Mouse (Mus musculus) embryonic facial prominence, embryonic 15.5 days (tissue): ENCODE results near the gene Smok3c. TPM values are rescaled to one million over a fixed set of nuclear protein-coding genes. Genes with fewer than 3 reads are reported as not detected.
"Not testable (repeated sequence)": the region's sequence is repeated elsewhere in the genome, so short reads cannot be mapped to it uniquely, and the experiment has no call there.

ENCODE experiments used
- ATAC-seq: fragments of 200-750 bp; cut with Nextera tagmentation; 2 replicates; pipeline ENCODE4 v1.8.0; 2017; ENCODE audit warnings: low read depth, moderate TSS enrichment; ENCODE audit not compliant: insufficient number of reproducible peaks, low FRiP score, low TSS enrichment
- H3K27ac ChIP-seq: fragments of 300-500 bp; sonication (generic); replicated peaks from 2 replicates; pipeline ENCODE4 v1.5.1; 2015; ENCODE audit warnings: mild to moderate bottlenecking, inconsistent platforms
- H3K27me3 ChIP-seq: fragments of 300-500 bp; sonication (generic); 2 replicates; pipeline ENCODE4 v1.6.1; 2015; ENCODE audit warnings: inconsistent platforms
- H3K36me3 ChIP-seq: fragments of 300-500 bp; sonication (generic); 2 replicates; pipeline ENCODE4 v1.6.1; 2015; ENCODE audit warnings: mild to moderate bottlenecking, inconsistent platforms
- H3K4me1 ChIP-seq: fragments of 300-500 bp; sonication (generic); 2 replicates; pipeline ENCODE4 v1.6.1; 2015; ENCODE audit warnings: inconsistent platforms
- H3K4me2 ChIP-seq: fragments of 300-500 bp; sonication (generic); replicated peaks from 2 replicates; pipeline ENCODE4 v1.6.1; 2015; ENCODE audit warnings: mild to moderate bottlenecking, inconsistent platforms
- H3K4me3 ChIP-seq: fragments of 300-500 bp; sonication (generic); replicated peaks from 2 replicates; pipeline ENCODE4 v1.5.1; 2015; ENCODE audit warnings: mild to moderate bottlenecking, inconsistent platforms
- H3K9ac ChIP-seq: fragments of 300-500 bp; sonication (generic); 2 replicates; pipeline ENCODE4 v1.6.1; 2015; ENCODE audit warnings: inconsistent platforms
- H3K9me3 ChIP-seq: fragments of 300-500 bp; sonication (generic); replicated peaks from 2 replicates; pipeline ENCODE4 v1.6.1; 2016; ENCODE audit warnings: inconsistent platforms
- WGBS: fragments of 180-500 bp; shearing (Covaris S2); methylation state at CpG from one replicate; pipeline ENCODE4 v1.1.7; 2015; 5-methylcytosine and 5-hydroxymethylcytosine counted together
- polyA plus RNA-seq: library from polyadenylated mRNA; unstranded; fragments of >200 nt; fragmentation: Nextera tagmentation; extraction: Ambion mirVana; gene quantifications from 2 replicates; pipeline ENCODE4 v1.2.1, GENCODE M21; 2015

Gene Smok3c
- polyA plus RNA-seq, 1 experiment from 2014 or later, result not detected

GRCm38 (mm10) chr5:138094474-138094873 is 41.5 kb downstream of the Smok3c start:
- Histone ChIP-seq H3K27ac (no peak overlapping the region), H3K9me3 (no peaks in the 10 kb centered on the region), H3K4me1 (no peaks in the 10 kb centered on the region), H3K27me3 (no peaks in the 10 kb centered on the region), H3K4me2 (no peak overlapping the region), H3K4me3 (no peak overlapping the region), H3K36me3 (peaks cover 62% of the 10 kb centered on the region), H3K9ac (no peak overlapping the region)
- WGBS, result 94% methylated on average over 6 of the region's 6 CpGs
- no peak for ATAC-seq

GRCm38 (mm10) chr5:138104976-138105375 is 52.0 kb downstream of the Smok3c start:
- Histone ChIP-seq H3K9me3 (no peaks in the 10 kb centered on the region), H3K27me3 (no peaks in the 10 kb centered on the region), H3K27ac (no peak overlapping the region), H3K9ac (no peak overlapping the region), H3K36me3 (peaks cover 55% of the 10 kb centered on the region), H3K4me2 (no peak overlapping the region), H3K4me1 (no peaks in the 10 kb centered on the region), H3K4me3 (no peak overlapping the region)
- WGBS, result 88% methylated on average over 2 of the region's 2 CpGs
- ATAC-seq, result no peak

- 58% methylated on average over 3 of the region's 3 CpGs for WGBS
- H3K9ac ChIP-seq, result no peak overlapping the region
- no peaks in the 10 kb centered on the region for H3K4me1 ChIP-seq
- H3K27ac ChIP-seq, result no peak overlapping the region
- H3K4me3 ChIP-seq, result no peak overlapping the region
- no peak for ATAC-seq
- H3K36me3 ChIP-seq, result peaks cover 34% of the 10 kb centered on the region
- H3K9me3 ChIP-seq, result no peaks in the 10 kb centered on the region
- no peak overlapping the region for H3K4me2 ChIP-seq
- no peaks in the 10 kb centered on the region for H3K27me3 ChIP-seq
Observed at GRCm38 (mm10) chr5:138107130-138107529, 54.1 kb downstream of the Smok3c start.

GRCm38 (mm10) chr5:138109847-138110396 is 56.9 kb downstream of the Smok3c start:
- 50% methylated on average over 4 of the region's 4 CpGs for WGBS
- H3K4me3 ChIP-seq, H3K4me1 ChIP-seq, H3K27me3 ChIP-seq, H3K9ac ChIP-seq, H3K36me3 ChIP-seq, H3K9me3 ChIP-seq, ATAC-seq, H3K27ac ChIP-seq, H3K4me2 ChIP-seq: not testable (repeated sequence)

Other genes starting within 250 kb of the Smok3c start
- 0.68 and 1.5 TPM in 2 replicates for gene Pilra, start 216.9 kb upstream of the Smok3c start, polyA plus RNA-seq
- 0.19 TPM in 1 of 2 replicates, not detected in the other for gene Pilrb1, start 195.1 kb upstream of the Smok3c start, polyA plus RNA-seq
- 0.39 and 1.2 TPM in 2 replicates for gene Pilrb2, start 181.4 kb upstream of the Smok3c start, polyA plus RNA-seq
- 0.17 and 0.33 TPM in 2 replicates for gene Cyp3a13, start 131.6 kb upstream of the Smok3c start, polyA plus RNA-seq
- gene Gjc3, start 90.1 kb upstream of the Smok3c start, polyA plus RNA-seq, result 0.92 and 1.2 TPM in 2 replicates
- gene Azgp1, start 71.7 kb upstream of the Smok3c start, polyA plus RNA-seq, result 0.17 TPM in 1 of 2 replicates, not detected in the other
- not detected in 2 replicates for gene Smok3a, start 31.9 kb upstream of the Smok3c start, polyA plus RNA-seq
- gene Smok3b, start 31.8 kb upstream of the Smok3c start, polyA plus RNA-seq, result not detected in 2 replicates
- gene Zkscan1, start 31.9 kb downstream of the Smok3c start, polyA plus RNA-seq, result 16.5 and 17.8 TPM in 2 replicates
- 54.0 and 58.1 TPM in 2 replicates for gene Zscan21, start 63.7 kb downstream of the Smok3c start, polyA plus RNA-seq
- gene Zfp113, start 102.5 kb downstream of the Smok3c start, polyA plus RNA-seq, result 17.4 and 19.9 TPM in 2 replicates
- gene Cops6, start 107.9 kb downstream of the Smok3c start, polyA plus RNA-seq, result 303 and 321 TPM in 2 replicates
- 26.9 and 27.4 TPM in 2 replicates for gene Ap4m1, start 118.8 kb downstream of the Smok3c start, polyA plus RNA-seq
- 141 and 142 TPM in 2 replicates for gene Mcm7, start 119.2 kb downstream of the Smok3c start, polyA plus RNA-seq
- 77.2 and 87.7 TPM in 2 replicates for gene Taf6, start 134.3 kb downstream of the Smok3c start, polyA plus RNA-seq
- 61.1 and 65.6 TPM in 2 replicates for gene Cnpy4, start 134.3 kb downstream of the Smok3c start, polyA plus RNA-seq
- gene Mblac1, start 141.1 kb downstream of the Smok3c start, polyA plus RNA-seq, result 8.5 and 8.6 TPM in 2 replicates
- not detected in 2 replicates for gene Nxpe5, start 172.7 kb downstream of the Smok3c start, polyA plus RNA-seq
- 72.6 and 72.7 TPM in 2 replicates for gene Lamtor4, start 202.3 kb downstream of the Smok3c start, polyA plus RNA-seq
- 7.4 and 7.7 TPM in 2 replicates for gene BC037034, start 210.8 kb downstream of the Smok3c start, polyA plus RNA-seq
- gene Gal3st4, start 219.6 kb downstream of the Smok3c start, polyA plus RNA-seq, result 2.9 and 3.1 TPM in 2 replicates
- 0.12 and 0.13 TPM in 2 replicates for gene Gm43720, start 226.8 kb downstream of the Smok3c start, polyA plus RNA-seq
- 24.7 and 30.0 TPM in 2 replicates for gene Gpc2, start 226.8 kb downstream of the Smok3c start, polyA plus RNA-seq
- 4.9 and 5.2 TPM in 2 replicates for gene Stag3, start 227.0 kb downstream of the Smok3c start, polyA plus RNA-seq